Mouse (Mus musculus) stomach, embryonic 15.5 days (tissue): ENCODE measurements at regions not wholly inside any gene's neighbourhood (a gene's known extent, or its start where the extent isn't known, plus 50 kb on each side); places are given as distances from the start of the nearest gene placed in this dataset.

ENCODE experiments used
- ATAC-seq: fragments of 200-750 bp; cut with Nextera tagmentation; 2 replicates; pipeline ENCODE4 v1.8.0; 2017; ENCODE audit warnings: low read depth, moderate number of reproducible peaks, moderate TSS enrichment; ENCODE audit not compliant: insufficient read depth, low FRiP score
- H3K27ac ChIP-seq: fragments of 300-500 bp; sonication (generic); 2 replicates; pipeline ENCODE4 v1.5.1; 2015; ENCODE audit warnings: mild to moderate bottlenecking, inconsistent platforms
- H3K27me3 ChIP-seq: fragments of 300-500 bp; sonication (generic); replicated peaks from 2 replicates; pipeline ENCODE4 v1.6.1; 2015; ENCODE audit warnings: inconsistent platforms
- H3K36me3 ChIP-seq: fragments of 300-500 bp; sonication (generic); 2 replicates; pipeline ENCODE4 v1.6.1; 2015; ENCODE audit warnings: inconsistent platforms
- H3K4me1 ChIP-seq: fragments of 300-500 bp; sonication (generic); 2 replicates; pipeline ENCODE4 v1.6.1; 2015; ENCODE audit warnings: inconsistent platforms
- H3K4me2 ChIP-seq: fragments of 300-500 bp; sonication (generic); 2 replicates; pipeline ENCODE4 v1.6.1; 2015; ENCODE audit warnings: mild to moderate bottlenecking, inconsistent platforms
- H3K4me3 ChIP-seq: fragments of 300-500 bp; sonication (generic); replicated peaks from 2 replicates; pipeline ENCODE4 v1.5.1; 2015; ENCODE audit warnings: inconsistent platforms
- H3K9ac ChIP-seq: fragments of 300-500 bp; sonication (generic); 2 replicates; pipeline ENCODE4 v1.6.1; 2015; ENCODE audit warnings: inconsistent platforms
- H3K9me3 ChIP-seq: fragments of 300-500 bp; sonication (generic); 2 replicates; pipeline ENCODE4 v1.6.1; 2016; ENCODE audit warnings: inconsistent platforms
- WGBS: fragments of 180-500 bp; shearing (Covaris S2); methylation state at CpG from one replicate; pipeline ENCODE4 v1.1.7; 2015; 5-methylcytosine and 5-hydroxymethylcytosine counted together

DNA sequence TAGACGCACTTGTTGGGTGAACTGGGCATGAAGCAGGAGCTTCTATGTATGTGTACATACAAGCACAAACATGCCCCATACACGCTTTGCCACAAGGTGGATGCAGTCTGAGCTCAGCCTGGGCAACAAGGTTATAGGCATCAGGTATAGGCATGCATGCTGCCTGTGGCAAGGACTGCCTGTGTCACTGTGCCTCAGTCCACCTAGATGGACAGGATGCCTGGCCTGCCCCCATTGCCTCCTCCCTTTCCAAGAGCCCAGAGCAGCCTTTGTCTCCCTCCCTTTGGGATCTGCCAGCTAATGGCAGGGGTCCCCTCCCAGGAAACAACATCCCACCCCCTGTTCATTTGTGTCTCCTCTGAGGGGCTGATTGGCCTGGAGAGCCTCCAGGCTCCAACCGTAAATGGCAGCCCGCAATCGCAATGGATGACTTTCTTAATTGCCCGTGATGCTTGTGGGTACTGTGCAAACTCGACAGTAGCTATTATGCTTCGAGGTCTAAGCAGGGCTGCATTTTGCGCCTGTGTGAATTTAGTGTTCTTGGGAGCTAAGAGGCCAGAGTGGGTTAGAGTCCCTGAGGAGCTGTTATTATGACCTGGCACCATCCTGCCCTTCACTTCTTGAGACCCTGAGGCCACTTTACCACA, 293.6 kb downstream of the Tns1 start:
- H3K27ac ChIP-seq: no peak overlapping the region
- peaks cover 5% of the 10 kb centered on the region; the same call in 1 of the 2 replicates for H3K4me1 ChIP-seq
- 76% methylated on average over 9 of the region's 9 CpGs for WGBS
- H3K4me2 ChIP-seq: no peak overlapping the region
- ATAC-seq: no peak
- H3K4me3 ChIP-seq: no peak overlapping the region
- H3K9ac ChIP-seq: no peak overlapping the region
- no peaks in the 10 kb centered on the region for H3K9me3 ChIP-seq
- H3K27me3 ChIP-seq: no peaks in the 10 kb centered on the region
- no peaks in the 10 kb centered on the region for H3K36me3 ChIP-seq

DNA sequence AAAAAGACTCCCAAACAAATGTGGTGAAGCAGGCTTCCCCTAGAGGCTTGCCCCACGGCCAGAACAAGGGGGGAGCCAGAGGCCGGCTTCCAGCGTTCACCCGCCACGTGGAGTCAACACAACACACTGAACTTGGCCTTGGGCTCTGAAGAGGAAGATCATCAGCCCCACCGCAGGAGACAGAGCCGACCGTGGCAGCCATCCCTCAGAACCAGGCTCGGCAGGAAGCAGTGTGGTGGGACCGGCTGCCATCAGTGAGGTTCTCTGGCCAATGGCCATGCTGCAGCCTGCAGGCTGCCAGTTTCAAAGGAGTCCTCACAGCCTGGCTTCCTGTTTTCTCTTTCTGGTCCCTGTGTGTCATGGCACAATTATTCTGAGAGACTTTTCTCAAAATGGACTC, 295.3 kb downstream of the Tns1 start:
- Histone ChIP-seq H3K9me3 (no peaks in the 10 kb centered on the region), H3K27ac (no peak overlapping the region), H3K27me3 (no peaks in the 10 kb centered on the region), H3K4me2 (no peak overlapping the region), H3K4me1 (peaks cover 13% of the 10 kb centered on the region), H3K4me3 (no peak overlapping the region), H3K36me3 (no peaks in the 10 kb centered on the region), H3K9ac (no peak overlapping the region)
- WGBS: 63% methylated on average over 10 of the region's 10 CpGs
- ATAC-seq: no peak

DNA sequence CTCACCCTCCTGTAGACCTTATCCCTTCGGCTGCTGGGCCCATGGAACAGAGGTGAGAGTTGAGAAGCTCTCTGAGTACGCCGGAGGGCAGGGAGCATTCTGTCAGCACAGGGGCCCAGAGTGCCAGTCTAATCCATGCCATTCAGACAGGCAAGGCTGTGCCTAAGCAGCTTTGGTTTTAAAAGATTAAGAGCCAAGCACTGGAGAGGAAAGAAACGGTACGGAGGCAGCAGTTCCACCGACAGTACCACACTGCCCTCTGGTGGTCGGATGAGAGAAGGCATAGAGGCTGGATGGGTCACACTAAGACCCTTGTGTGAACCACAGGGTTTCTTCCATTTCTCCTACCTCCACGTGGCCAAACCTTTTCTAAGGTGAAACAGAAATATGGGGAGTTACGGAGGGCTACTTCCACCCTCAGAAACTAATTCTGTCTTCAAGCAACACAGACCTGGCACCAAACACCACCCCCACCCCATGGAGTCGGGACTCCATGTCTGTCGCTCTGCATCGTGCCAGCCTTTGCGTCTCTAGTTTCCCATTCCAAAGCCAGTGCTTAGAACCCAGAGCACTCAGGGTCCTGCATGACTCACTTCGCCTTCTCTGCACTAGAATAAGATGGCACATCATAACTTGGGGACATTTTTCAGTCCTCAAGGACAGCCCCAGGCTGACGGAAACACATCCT, 297.9 kb downstream of the Tns1 start:
- H3K9ac ChIP-seq: no peak overlapping the region
- no peaks in the 10 kb centered on the region for H3K27me3 ChIP-seq
- peaks cover 13% of the 10 kb centered on the region for H3K4me1 ChIP-seq
- no peaks in the 10 kb centered on the region for H3K36me3 ChIP-seq
- no peak overlapping the region for H3K27ac ChIP-seq
- 36% methylated on average over 15 of the region's 15 CpGs for WGBS
- H3K4me3 ChIP-seq: no peak overlapping the region
- H3K9me3 ChIP-seq: no peaks in the 10 kb centered on the region
- peak; percentile 47 for ATAC-seq
- H3K4me2 ChIP-seq: no peak overlapping the region

DNA sequence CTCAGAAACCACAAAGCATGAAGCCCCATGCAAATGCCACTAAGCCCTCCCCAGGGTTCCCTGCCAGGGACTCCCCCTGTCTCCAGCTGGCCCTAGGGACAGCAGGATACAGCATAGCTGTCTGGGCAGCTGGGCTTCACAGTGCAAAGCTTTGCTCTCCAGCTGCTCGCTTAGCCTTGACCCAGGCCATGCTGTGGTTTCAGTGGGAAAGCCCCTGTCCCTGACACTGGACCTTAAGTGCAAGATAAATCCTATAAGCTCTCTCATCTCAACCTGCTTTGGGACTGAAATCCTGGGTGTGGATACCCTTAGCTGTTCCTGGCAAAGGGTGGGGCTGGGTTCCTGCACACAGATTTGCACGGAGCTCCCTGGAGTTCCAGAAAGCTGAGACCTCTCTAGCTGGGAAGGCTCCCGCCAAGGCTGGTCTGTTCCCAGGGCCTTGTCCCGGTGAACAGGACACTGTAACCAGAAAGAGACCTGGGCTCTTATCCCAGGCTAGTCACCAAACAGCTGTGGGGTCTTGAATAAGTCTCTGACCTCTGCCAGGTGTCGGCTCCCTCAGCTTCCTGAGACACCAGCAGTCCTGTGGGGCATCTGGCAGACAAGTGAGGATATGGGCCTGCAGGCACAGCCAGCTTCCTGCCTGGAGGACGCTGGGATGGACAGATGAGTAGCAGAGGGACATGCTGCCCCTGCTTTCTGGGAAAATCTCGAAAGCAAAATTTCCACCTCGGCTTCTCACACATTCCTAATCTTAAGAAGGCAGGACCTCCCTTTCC, 299.7 kb downstream of the Tns1 start:
- 59% methylated on average over 8 of the region's 8 CpGs for WGBS
- no peaks in the 10 kb centered on the region for H3K27me3 ChIP-seq
- no peak overlapping the region for H3K4me2 ChIP-seq
- ATAC-seq: no peak
- H3K4me3 ChIP-seq: no peak overlapping the region
- H3K9ac ChIP-seq: no peak overlapping the region
- peaks cover 16% of the 10 kb centered on the region for H3K4me1 ChIP-seq
- no peaks in the 10 kb centered on the region for H3K36me3 ChIP-seq
- H3K9me3 ChIP-seq: no peaks in the 10 kb centered on the region
- no peak overlapping the region for H3K27ac ChIP-seq

DNA sequence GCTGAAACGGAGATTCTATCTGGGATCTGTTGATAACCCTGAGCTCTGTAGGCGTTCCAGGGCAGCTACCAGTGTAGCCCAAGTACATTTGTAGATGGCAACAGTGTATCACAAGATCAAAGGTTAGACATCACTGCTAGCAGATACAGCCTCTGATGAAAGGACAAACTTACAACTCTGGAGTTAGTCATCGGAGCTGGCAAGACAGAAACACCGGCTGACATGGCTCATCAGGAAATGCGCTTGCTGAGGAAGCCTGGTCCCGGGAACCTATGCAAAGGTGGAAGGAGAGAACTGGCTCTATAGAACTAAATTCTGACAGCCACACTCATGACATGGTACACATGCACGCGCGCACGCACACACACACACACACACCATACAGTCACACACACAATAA, 300.5 kb downstream of the Tns1 start:
- no peak for ATAC-seq
- no peak overlapping the region for H3K4me3 ChIP-seq
- H3K4me2 ChIP-seq: no peak overlapping the region
- peaks cover 16% of the 10 kb centered on the region for H3K4me1 ChIP-seq
- no peaks in the 10 kb centered on the region for H3K27me3 ChIP-seq
- no peaks in the 10 kb centered on the region for H3K36me3 ChIP-seq
- WGBS: 85% methylated on average over 10 of the region's 10 CpGs
- no peak overlapping the region for H3K9ac ChIP-seq
- H3K27ac ChIP-seq: no peak overlapping the region
- H3K9me3 ChIP-seq: no peaks in the 10 kb centered on the region

DNA sequence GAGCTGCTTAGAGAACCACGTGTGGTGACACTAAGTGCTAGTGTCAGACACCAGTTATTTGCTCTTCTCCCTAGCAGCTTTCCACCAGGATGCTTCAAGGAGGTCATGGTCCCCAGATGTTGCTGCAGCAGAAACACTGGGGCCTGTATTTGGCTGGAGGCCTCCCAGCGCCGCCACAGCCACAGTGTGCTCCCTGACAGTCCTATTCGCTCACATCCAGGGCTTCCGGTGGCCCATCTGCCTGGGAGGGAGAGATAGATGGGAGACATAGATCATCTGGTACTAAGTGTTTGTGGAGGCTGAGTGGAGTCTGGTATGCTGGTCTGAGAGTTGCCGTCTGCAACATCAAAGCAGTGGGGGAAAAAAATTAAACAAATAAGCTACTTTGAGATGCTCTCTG, 301.6 kb downstream of the Tns1 start:
- 34% methylated on average over 6 of the region's 6 CpGs for WGBS
- Histone ChIP-seq H3K36me3 (no peaks in the 10 kb centered on the region), H3K4me1 (peaks cover 16% of the 10 kb centered on the region), H3K4me2 (no peak overlapping the region), H3K4me3 (no peak overlapping the region), H3K27me3 (no peaks in the 10 kb centered on the region), H3K27ac (no peak overlapping the region), H3K9ac (no peak overlapping the region), H3K9me3 (no peaks in the 10 kb centered on the region)
- no peak for ATAC-seq

DNA sequence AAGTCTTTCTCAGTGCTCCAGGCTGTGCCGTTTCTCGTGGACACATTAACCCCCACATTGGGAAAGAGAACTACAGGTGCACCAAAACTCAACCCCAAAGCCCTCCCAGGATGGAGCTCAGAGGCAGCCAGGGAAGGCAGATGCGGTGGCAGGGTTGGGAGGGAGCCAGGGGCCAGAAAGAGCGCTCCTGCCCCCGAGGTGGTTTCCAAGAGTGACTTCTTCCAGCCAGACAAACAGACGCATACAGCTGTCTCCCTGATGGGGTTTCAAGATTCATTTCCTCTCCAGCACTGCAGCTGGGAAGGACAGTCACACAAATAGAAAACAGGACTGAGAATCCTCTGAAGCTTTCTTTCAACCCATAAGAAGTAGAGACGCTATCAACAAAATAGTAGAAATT, 303.5 kb downstream of the Tns1 start:
- H3K9me3 ChIP-seq: no peaks in the 10 kb centered on the region
- H3K27ac ChIP-seq: no peak overlapping the region
- no peak overlapping the region for H3K4me3 ChIP-seq
- ATAC-seq: no peak
- no peak overlapping the region for H3K4me2 ChIP-seq
- WGBS: 49% methylated on average over 7 of the region's 7 CpGs
- no peaks in the 10 kb centered on the region for H3K27me3 ChIP-seq
- H3K4me1 ChIP-seq: peaks cover 11% of the 10 kb centered on the region; the same call in 1 of the 2 replicates
- no peak overlapping the region for H3K9ac ChIP-seq
- H3K36me3 ChIP-seq: no peaks in the 10 kb centered on the region

DNA sequence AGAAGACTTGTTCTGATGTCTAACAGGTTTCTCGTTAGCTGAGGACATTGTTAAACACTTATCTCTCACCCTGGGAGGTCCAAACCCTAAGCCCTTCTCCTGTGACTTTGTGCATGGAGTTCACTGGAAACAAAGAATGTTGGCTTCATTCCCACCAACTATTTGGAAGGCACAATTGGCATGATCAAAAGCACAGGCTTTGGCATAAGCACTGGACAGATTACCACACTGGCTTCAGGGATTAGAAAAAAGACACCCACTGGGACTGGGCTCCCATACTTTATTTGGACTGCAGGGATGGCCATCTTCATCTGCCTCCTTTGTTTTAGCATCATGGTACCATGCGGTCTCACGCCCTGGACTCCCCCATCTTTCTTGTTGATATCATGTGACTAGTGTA, 317.0 kb downstream of the Tns1 start:
- Histone ChIP-seq H3K27me3 (no peaks in the 10 kb centered on the region), H3K4me2 (no peak overlapping the region), H3K9me3 (no peaks in the 10 kb centered on the region), H3K27ac (no peak overlapping the region), H3K36me3 (no peaks in the 10 kb centered on the region), H3K9ac (no peak overlapping the region), H3K4me3 (no peak overlapping the region), H3K4me1 (no peaks in the 10 kb centered on the region)
- no peak for ATAC-seq
- WGBS: 81% methylated on average over 3 of the region's 3 CpGs

DNA sequence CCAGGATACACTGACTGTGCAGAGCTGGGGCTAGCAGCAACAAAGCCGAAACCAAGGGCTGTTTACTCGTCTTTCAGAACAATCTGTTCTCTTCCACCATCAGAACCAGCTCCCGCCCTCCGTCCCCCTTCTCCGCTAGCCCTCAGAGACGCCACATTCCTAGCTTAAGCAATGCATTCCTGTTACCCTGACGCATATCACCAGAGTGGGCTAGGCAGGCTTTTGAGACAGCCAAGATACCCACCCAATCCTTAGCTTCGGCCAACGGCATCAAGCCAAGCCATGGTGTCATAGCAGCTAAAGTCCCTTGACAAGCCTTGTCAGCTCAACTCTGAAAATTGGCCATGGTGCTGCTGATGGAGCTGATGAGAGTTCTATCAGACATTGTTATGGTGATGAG, 319.1 kb downstream of the Tns1 start:
- Histone ChIP-seq H3K4me1 (no peaks in the 10 kb centered on the region), H3K9me3 (no peaks in the 10 kb centered on the region), H3K4me3 (no peak overlapping the region), H3K4me2 (no peak overlapping the region), H3K36me3 (no peaks in the 10 kb centered on the region), H3K27ac (no peak overlapping the region), H3K9ac (no peak overlapping the region), H3K27me3 (no peaks in the 10 kb centered on the region)
- 77% methylated on average over 9 of the region's 9 CpGs for WGBS
- ATAC-seq: no peak

DNA sequence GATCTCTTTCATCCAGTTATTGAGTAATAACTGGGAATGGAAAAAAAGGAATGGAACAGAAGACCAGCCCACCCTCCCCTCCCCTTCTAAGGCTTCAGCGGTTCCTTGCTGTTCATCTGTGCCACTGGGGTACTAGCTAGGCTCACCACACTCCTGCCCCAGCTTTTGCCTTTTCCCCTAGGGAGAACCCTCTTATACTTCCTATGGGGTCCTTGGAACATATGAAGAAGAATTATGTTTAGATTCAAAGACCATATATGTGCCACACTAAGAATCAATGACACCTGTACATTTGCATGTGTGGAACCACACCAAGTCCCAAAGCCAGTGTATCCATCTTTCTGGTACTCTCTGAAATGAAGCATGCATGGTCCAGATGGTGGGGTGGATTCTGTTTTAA, 324.3 kb downstream of the Tns1 start:
- no peak for ATAC-seq
- Histone ChIP-seq H3K27ac (no peak overlapping the region), H3K27me3 (no peaks in the 10 kb centered on the region), H3K4me1 (no peaks in the 10 kb centered on the region), H3K9ac (no peak overlapping the region), H3K4me3 (no peak overlapping the region), H3K4me2 (no peak overlapping the region), H3K9me3 (no peaks in the 10 kb centered on the region), H3K36me3 (no peaks in the 10 kb centered on the region)
- WGBS: 94% methylated on average over 1 of the region's 1 CpGs

DNA sequence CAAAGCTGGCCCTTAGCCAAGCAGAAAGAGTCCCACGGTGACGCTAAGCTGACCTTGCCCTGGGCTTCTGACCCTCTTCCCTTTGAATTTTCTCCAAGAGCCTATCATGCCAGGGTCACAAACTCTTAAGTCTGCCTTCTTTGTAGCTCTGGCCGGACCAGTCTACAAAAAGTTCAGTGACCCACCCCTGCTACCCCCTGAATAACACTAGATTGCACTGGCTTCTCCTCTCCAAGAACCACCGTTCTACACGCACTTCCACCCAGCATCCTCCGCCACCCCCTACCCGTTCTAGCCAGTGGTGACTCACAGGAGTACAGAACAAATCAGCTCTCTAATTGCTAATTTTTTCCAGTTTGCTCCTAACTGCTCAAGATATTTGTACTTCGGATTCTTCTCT, 325.0 kb downstream of the Tns1 start:
- H3K4me3 ChIP-seq: no peak overlapping the region
- no peak overlapping the region for H3K4me2 ChIP-seq
- H3K27ac ChIP-seq: no peak overlapping the region
- H3K4me1 ChIP-seq: no peaks in the 10 kb centered on the region
- H3K9me3 ChIP-seq: no peaks in the 10 kb centered on the region
- no peaks in the 10 kb centered on the region for H3K27me3 ChIP-seq
- WGBS: 59% methylated on average over 8 of the region's 8 CpGs
- ATAC-seq: no peak
- H3K9ac ChIP-seq: no peak overlapping the region
- H3K36me3 ChIP-seq: no peaks in the 10 kb centered on the region

DNA sequence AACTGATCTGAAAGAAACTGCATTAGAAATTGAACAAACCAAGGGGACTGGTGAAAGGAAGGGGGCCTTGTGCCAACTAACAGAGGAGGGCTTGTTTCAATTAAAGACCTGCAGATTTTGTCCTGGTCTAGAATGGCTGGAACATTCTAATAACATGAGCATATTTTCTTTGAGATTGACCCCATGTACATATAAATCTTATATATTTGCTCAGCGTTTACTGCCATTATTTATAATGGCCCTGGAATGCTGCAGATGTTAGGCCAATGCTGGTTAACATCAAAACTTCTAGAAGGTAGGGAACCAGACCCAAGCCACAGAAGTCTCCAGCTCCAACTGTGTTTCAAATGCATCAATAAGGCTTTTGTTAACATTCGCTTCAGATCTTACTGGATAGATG, 326.4 kb downstream of the Tns1 start:
- ATAC-seq: no peak
- Histone ChIP-seq H3K36me3 (no peaks in the 10 kb centered on the region), H3K27ac (no peak overlapping the region), H3K4me3 (no peak overlapping the region), H3K9me3 (no peaks in the 10 kb centered on the region), H3K9ac (no peak overlapping the region), H3K4me1 (no peaks in the 10 kb centered on the region), H3K4me2 (no peak overlapping the region), H3K27me3 (no peaks in the 10 kb centered on the region)
- 63% methylated on average over 2 of the region's 2 CpGs for WGBS
